Mouse (Mus musculus): ENCODE measurements around the gene Wnt16.
A peak's percentile ranks its signal among the peaks of the same experiment; 100 is the strongest.

Gene Wnt16

GRCm38 (mm10) chr6:22325364-22326072, 37.5 kb downstream of the Wnt16 start:
- DNase-seq (ENCODE audit: low spot score): peak; percentile 54

DNA sequence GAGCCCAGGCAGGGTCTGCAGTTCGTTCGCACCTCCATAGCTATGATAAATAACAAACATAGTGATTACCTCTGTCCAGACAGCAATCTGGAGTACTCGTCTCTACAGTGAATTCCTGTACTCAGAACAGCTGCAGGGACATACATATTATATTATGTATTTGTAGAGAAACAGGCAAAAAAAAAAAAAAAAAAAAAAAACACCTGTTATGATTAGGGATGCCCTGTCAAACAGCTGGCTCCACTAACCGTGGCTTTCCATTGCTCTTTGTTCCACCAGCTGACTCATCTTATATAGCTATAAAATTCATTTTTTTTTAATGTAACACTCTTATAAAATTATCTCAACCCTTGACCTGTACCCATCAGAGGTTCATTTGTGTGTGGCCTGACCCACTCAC, 38.3 kb downstream of the Wnt16 start:
- no peak for DNase-seq (ENCODE audit: low spot score)

GRCm38 (mm10) chr6:22327091-22327490, 39.1 kb downstream of the Wnt16 start:
- no peak for DNase-seq (ENCODE audit: low spot score)

DNA sequence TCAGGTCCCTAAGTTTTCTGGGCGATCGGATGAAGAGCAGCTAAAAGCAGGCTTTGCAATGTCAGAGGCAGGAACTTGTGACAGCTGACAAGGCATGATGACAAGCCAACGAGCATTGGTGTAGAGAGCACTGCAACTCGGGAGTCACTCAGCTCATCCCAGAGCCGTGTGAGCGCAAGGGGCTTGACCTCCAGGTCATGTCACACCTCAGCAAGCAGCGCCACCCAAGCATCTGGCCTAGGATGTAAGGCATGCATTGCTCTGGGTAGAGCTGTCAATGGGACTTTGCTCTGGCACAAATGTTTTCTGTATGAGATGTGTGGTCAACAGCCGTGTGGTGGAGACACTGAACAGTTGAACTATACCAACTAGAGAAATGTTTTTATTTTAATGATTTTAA, 39.9 kb downstream of the Wnt16 start:
- no peak for DNase-seq (ENCODE audit: low spot score)

DNA sequence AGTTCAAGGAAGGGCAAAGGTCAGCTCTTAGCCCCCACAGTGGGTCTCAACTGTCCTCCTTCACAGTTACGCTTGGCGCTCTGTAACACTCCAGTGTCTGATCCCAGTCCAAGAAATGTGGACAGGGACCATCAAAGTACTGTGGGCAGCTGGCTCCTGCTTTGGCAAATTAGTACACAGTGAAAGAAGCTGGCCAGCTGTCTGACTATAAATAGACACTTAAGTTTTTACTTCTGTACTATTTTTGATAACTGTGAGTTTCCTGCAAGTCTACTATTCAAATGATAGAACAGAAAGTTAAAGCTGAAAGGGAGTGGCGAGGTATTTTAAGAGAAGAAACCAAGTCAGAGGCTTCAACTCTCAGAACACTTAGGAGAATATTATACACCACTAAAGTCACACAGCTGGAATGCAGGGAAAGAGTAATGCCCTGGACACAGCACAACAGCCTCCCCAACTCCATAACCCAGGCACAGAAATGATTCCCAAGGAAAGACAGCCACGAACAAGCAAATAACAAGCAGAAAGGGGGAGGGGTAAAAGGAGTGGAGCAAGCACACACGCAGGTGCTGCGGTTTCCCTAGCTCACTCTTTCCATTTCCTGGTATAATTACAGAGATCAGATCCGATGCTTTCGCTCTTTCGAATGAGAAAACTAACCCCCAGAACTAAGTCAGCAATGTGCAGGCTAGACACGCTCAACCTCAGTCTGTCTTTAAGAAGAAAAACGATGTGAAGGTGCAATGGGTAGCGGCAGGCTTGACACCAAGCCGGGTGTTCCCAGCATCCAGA, 42.3 kb downstream of the Wnt16 start:
- no peak for DNase-seq (ENCODE audit: low spot score)

DNA sequence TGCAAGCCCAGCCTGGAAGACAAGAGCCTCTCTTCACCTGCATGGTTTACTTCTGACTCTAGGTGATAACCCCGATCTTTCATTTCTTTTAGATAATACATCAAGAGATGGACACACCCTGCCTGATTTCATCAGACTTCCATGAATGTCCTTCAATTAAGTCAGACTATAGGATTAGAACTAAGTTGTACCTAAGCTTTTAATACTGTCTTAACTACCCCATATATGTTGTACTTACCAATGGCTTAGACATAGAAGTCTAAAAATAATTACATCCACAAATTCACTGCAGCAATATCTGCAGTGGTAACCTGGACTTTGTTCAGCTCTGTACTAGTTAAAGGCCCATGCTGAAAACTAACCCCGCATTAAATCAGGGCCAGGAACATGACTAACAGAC, 44.5 kb downstream of the Wnt16 start:
- DNase-seq (ENCODE audit: low spot score): no peak

DNA sequence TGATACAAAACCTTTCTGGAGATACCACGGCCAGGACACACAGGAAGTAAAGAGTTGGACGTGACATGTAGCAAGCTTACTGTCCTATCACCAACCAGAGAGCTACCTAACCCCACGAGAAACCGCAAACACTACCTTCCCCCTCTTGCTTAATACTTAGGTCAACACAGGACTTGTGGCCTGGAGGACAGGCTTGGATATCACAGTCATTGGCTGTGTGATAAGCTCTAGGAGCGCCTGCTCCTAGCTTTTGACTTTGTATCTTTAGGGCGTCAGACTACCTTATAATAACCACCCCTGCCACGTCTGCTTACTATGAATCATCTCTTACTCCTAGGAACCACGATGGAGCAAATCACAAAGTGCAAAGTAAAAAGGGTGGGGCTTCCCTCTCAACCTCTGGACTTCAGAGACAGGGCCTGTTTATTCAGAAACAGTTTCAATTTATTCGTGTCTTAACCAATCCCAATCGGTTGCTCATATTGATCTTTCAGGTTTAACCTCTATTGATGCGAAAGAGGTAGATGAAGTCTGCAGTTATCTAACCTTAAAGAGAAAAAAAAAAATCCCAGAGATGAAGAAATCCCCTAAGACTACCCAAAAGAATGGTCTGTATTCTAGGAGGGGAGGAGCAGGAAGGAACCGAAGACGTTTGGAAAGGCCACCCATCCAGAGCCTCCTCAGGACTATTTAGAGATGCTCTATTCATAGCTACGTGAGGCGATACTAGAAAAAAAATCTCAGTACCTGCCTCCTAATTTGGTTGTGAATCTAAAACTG, 51.9 kb downstream of the Wnt16 start:
- no peak for DNase-seq (ENCODE audit: low spot score)

GRCm38 (mm10) chr6:22340779-22341178, 52.8 kb downstream of the Wnt16 start:
- no peak for DNase-seq (ENCODE audit: low spot score)

DNA sequence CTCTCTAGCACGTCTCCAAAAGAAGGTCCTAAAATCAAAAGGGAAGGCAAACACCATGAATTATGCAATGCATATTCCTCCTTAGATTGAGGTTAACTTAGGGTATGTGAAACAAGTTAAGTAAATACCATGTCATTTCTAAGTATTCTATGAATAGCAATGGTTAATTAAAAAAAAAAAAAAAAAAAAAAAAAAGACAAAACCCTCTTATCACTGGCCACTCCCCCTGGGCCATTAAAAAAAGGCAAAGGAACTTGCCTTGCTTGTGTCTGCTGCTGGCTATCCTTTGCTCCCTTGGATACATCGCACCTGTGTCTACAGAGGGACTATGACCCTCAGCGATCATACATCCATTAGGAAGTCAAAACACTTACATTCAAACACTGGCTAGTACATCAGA, 55.3 kb downstream of the Wnt16 start:
- no peak for DNase-seq (ENCODE audit: low spot score)

DNA sequence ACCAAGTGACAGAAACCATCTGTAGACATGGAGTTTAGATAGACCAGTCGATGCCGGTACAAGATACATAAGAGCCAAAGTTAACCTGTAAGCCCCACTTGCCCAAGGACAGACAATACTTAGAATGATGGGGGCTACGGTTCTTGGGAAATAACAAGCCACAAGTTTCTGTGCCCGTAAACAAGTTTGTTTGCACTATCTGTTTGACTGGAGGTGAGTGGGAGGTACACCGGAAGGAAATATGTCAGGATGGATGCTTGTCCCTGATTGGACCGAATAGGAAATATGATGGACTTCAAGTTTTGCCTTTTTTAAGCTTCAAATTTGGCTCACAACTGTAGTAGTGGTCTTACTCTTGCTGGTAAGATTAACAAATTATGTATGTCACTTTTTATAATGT, 55.7 kb downstream of the Wnt16 start:
- DNase-seq (ENCODE audit: low spot score): no peak

DNA sequence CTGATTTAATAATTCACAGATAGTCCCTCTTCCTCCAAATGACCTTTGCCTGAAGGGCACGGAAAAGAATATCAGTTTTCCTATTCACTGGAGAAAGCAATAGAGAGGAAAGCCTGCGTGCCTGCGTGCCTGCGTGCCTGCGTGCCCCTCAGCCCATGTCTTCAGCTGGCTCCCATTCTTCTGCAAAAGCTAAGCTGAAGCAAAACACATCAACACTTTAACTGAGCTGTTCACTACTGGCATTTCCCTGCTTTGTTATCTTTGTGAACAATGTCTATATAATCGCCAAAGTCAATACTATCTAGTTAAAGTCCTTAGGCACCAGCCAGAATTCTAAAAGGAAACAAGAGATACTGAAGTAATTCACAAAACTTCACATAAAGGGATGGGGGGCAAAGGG, 56.4 kb downstream of the Wnt16 start:
- no peak for DNase-seq (ENCODE audit: low spot score)

DNA sequence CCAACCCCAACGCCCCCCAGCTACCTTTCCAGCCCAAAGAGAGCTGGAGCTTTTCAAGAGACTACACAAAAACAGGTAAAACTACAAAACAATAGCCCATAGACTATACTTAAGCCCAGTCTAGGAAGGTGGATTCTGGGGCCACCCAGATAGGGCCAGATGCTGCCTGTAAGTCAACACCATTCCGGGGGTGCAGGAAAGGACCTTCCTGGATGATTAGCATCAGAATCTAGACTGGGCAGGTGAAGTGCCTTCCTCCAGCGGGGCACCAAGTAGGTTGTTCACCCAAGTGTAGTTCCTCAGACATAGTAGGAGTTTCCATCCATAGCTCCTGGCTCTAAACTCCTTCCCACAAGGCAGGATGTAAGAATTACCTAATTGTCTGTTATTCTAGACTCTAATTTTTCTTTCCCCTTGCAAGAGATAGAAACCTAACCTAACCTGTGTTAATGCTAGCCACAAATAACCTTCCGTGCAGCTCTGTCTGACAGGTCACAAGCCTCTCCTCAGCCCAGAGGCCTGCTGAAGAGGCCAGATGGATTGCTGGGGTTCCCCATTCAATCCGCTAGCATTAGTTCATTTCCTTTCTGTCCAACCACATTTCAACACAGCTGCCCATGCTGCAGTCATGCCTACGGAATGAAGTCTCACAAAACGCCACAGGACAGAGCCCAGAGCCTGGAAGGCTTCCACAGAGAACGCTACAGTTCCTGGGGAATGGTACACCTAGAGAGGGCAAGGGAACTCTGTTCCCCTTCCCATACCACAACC, 59.3 kb downstream of the Wnt16 start:
- DNase-seq (ENCODE audit: low spot score): no peak
